Mouse (Mus musculus): Measurements from ENCODE around the gene Plcxd3.
"Not testable (repeated sequence)": the region's sequence is repeated elsewhere in the genome, so short reads cannot be mapped to it uniquely, and the experiment has no call there.

Plcxd3 gene

GRCm38 (mm10) chr15:4559121-4559520 is 183.8 kb downstream of the Plcxd3 start:
- no peak for DNase-seq (ENCODE audit: low read depth in 1 of 2, low spot score in 2 of 2)

- DNase-seq (ENCODE audit: low read depth in 1 of 2, low spot score in 2 of 2): no peak
Measured at GRCm38 (mm10) chr15:4561431-4561970, 186.2 kb downstream of the Plcxd3 start.

GRCm38 (mm10) chr15:4595521-4595920 is 220.2 kb downstream of the Plcxd3 start:
- not testable (repeated sequence) for DNase-seq (ENCODE audit: low read depth in 1 of 2, low spot score in 2 of 2)

- DNase-seq (ENCODE audit: low read depth in 1 of 2, low spot score in 2 of 2): not testable (repeated sequence)
Measured at GRCm38 (mm10) chr15:4598661-4599060, 223.4 kb downstream of the Plcxd3 start.

- not testable (repeated sequence) for DNase-seq (ENCODE audit: low read depth in 1 of 2, low spot score in 2 of 2)
Measured at GRCm38 (mm10) chr15:4599331-4599730, 224.0 kb downstream of the Plcxd3 start.

- DNase-seq (ENCODE audit: low read depth in 1 of 2, low spot score in 2 of 2): no peak
Measured at GRCm38 (mm10) chr15:4605630-4606029, 230.3 kb downstream of the Plcxd3 start.
